Mouse (Mus musculus) cerebellum, postnatal 25 days (tissue): ENCODE measurements around the gene Myh1.

Experiments
- DNase-seq, 2 experiments: peaks; one replicate each; pipeline ENCODE4 v3.0.0; 2021; ENCODE audit warnings: mixed read lengths in 2 of 2

Gene Myh1

DNA sequence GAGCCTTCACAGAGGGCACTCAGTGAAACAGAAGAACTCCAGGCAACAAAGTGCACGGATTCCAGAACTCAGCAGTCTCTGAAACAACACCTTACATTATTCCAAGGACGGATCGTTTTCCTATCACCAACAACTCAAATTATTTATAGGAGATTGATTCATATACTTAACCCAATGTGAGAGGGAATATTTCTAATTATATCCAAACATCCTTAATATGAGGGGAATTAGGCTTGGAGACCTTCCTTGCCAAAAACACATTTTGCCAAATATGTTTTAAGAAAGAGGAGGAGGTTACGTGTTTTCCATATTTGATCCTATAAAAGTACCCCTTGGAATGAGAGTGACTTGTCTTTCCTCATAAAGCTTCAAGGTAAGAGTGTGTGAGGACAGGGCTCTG lies at the start of gene Myh1:
Myh1 (plus strand) TSS at position 301 of the 400 bp plus-strand sequence.
- no peak for DNase-seq

DNA sequence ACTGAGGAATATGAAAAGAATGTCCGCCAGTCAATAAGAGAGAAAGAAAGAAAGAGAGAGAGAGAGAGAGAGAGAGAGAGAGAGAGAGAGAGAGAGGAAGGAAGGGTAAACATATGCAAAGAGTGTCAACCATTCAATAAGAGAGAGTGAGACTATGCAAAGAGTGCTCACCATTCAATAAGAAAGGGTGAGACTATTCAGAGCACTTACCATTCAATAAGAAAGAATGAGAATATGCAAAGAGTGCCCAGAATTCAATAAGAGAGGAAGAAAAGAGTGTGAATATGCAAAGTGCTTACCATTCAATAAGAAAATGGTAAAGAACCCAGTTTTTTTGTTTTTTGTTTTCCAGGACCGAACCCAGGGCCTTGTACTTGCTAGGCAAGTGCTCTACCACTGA lies 49.6 kb upstream of the Myh1 start:
- DNase-seq: no peak

DNA sequence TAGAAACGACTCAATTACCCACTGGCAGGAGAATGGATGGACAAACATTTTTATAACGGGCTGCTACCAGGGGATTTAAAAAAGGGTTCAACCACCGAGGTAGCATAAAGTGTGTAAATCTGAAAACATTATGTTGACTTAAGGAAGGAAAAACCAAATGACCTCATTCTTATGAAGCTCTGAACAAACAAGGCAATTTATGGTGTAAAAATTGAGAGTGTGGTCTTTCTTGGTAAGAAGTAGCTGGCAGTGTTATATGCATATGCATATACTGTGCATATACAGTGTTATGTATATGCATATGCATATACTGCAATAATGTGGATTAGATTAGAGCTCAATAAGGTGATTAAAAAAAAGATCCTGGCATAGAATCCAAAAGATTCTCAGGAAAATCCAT lies 48.7 kb upstream of the Myh1 start:
- no peak for DNase-seq

DNA sequence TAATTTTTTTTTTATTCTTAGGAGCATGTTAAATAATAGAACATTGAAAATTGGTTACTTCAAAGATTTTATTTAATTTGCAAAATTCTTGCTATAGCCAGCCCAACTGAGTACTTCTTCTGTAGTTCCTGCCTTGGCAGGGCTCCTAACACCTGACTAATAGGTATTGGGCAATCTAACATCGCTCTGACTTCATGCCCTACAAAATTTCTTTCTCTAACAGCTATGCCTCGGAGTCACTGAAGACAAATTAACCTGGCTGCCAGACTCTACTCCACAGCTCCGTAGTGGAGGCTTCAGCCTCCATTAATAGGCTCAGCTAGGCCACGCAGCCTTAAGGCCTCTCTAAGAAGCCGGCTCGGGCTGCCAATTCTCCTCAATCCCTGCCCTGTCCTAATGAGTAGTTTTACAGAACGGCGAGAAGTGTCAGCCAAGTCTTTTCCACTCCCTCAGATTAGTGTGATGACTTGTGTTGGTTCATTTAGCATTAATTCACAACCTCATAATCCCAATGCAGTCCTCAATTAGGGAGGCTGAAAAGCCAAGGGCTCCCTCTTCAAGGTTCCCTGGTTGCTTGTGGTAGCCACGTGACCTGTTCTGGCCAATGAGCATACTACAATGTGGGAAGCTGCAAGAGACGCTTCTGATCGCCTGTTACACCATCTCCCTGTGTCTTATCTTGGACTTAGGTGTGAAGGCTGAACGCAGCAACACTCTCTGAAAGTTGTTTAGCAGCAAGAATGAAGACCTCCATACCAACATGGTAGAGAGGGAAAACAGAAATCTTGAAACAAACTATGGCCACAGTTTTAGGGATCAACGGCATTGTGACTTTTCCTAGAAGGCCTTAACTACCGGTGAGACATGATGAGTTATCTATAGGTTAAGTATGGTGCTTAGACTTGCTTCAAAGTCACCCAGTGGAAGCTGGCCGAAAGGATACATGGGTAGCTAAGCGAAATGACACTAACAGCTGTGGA lies 47.9 kb upstream of the Myh1 start:
- DNase-seq: no peak

DNA sequence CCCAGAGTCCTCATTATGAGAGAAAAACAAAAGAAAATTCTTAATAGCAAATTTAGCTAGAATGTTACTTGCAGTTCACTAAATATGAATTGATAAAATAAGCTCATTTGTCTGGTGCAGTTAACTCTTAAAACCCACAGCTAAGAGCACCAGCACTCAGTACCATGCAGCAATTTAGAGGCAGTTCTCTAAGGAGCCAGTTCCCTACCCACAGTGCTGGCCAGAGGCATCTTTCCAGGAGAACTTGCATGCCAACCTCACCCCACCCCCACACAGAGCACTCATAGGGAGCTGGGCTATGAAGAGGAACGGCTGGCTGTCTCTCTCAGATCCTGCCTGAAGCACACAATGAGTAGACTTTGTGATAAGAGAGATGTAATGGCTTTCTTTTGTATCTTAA lies 46.7 kb upstream of the Myh1 start:
- DNase-seq: peak; percentile 29 to 57

DNA sequence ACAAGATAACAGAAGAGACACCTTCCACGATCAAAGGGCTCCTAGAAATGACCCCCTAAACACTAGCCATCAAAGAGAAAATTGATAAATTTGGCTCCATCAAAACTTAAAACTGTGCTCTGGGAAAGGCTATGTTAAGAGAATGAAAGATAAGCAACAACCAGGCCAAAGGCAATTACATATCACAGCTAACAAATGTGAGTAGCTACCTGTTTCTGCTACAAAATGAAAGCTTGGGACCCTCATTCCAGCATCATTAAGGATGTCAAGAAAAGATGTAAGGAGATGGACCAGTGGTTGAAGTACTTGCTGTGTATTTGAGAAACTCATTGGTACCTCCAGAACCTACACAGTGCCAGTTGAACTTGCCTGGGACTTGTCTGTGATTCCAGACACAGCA lies 46.0 kb upstream of the Myh1 start:
- no peak for DNase-seq

DNA sequence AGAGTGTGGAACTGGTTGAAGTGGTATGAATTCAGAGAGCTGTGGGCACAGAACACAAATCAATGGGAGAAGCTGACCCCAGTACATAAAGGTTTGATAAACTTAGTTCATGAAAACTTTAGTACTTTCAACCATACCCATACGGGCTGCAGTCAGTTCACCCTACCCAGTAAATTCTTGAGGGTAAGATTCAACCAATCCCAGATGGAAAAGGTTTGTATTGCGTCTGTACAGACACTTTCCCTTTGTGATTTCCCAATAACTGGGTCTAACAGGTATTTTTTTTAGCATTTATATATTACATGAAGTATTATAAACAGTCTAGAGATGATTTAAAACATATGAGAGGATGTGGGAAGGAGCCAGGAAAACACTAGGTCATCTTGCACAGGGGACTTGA lies 44.2 kb upstream of the Myh1 start:
- DNase-seq: no peak

DNA sequence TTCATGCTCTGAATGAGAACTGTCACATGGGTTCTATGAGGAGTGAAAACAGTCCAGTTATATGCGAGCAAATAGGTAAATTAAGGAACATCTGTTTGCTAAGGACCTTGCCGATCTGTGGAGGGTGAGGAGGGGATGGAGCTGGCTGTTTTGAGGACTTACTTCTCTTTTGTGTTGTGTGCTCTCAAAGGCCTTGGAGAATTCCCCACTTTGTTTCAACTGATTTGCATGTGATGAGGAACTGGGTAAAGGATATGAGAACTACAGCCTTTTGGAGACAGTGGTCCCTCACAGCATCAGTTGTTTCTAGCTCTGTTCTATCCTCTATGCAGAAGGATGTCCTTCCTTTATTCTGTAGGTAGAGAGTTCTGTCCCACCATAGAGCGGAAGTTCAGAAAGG lies 39.7 kb upstream of the Myh1 start:
- DNase-seq: no peak

DNA sequence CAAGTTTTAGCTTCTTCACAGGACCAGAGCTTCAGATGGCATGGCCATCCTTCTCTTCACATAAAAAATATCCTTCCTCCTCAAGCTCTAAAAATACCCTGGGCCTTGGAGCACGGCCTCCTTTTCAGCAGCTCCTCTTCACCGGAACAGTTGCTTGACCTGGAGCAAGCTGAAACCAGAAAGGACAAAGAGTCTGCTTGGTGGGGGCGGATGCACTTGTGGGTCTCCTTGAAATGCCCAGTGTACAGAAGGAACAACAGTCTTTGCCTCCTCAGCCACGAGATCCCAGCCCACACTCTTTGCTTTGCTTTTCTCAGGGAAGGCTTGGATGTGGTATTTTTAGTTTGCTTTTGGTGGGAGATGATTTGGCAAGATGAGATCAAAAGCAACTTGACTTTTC lies 36.2 kb upstream of the Myh1 start:
- no peak for DNase-seq

DNA sequence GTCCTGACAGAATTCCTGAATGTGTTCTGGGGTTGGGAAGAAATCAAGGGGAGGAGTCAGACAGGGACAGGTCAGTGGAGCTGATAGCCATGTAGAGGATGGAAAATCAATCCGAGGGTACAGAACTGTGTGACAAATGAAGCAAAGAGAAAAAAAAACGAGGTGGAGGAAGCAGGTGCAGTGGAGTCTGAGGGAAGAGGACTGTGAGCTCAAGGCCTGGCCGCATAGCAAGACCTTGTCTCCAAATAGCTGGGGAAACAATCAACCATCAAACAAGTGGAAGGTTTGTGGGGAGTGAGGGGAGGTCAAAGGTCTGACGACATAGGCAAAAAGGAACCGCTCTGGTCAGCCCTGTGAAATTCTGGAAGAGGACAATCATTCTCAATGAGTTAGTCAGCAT lies 35.0 kb upstream of the Myh1 start:
- DNase-seq: no peak

DNA sequence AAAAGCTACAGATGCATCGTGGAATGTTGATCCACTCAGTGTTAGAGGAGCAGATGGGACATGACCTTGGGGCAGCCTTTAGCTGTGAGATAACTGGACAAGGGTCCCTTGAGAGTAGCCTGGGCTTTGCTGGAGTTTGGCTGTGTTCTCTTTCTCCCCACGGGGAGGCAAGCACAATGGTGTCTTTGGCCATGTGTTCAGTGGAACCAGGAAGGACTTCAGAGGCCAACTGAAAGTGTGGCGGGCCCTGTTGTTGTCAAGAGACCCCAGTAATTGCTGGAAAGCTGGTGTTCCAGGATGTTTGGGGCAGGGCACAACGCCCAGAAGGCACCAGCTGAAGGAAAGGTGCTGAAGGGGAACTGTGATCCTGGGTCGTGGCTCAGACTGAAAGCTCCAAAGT lies 30.6 kb upstream of the Myh1 start:
- no peak for DNase-seq

DNA sequence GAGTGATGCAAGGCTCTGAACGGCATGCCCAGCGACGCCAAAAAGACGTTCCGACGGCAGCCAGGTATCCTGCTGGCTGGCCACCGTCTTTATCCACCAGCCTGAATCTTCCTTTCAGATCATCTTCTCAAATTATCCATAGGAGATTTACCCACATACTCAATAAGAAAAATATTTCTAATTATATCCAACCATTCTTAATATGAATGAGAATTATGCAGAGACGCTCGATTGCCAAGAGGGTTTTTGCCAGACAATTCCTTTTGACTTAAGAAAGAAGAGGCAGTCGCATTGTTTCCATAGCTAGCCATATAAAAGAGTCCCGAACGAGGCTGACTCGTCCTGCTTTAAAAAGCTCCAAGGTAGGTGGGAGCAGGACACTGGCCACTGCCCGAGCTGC lies 29.1 kb upstream of the Myh1 start, which contains the start of gene Myh2:
Myh2 (plus strand) TSS at position 301 of the 400 bp plus-strand sequence.
- DNase-seq: no peak

DNA sequence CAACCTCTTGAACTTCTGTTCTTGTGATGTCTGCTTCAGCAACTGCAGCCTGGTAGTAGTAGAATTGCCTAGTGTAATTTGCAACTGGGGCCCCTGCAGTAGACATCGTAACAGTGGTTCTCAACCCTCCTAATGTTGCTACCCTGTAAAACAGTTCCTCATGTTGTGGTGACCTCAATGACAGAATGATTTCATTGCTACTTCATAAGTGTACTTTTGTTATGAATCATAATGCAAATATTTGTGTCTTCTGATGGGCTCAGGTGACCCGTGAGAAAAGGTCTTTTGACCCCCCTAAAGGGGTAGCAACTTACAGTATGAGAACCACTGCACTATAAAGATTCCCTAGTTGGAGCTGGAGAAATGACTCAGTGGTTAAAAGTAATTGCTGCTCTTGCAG lies 27.4 kb upstream of the Myh1 start:
- no peak for DNase-seq

DNA sequence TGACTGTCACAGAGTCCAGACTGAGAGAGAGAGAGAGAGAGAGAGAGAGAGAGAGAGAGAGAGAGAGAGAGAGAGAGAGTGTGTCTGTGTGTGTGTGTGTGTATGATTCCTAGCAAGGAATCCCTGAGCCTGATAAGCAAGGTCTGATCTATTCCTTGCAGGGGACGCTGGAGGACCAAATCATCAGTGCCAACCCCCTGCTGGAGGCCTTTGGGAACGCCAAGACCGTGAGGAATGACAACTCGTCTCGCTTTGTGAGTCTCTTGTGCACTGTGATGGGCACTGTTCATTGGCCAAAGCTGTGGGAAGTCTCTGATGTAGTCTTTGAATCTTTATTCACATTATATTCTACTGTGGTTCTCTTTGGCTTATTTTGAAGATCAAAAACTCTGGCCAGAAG lies 23.5 kb upstream of the Myh1 start:
- DNase-seq: peak in 1 of 2 experiments; percentile 15

DNA sequence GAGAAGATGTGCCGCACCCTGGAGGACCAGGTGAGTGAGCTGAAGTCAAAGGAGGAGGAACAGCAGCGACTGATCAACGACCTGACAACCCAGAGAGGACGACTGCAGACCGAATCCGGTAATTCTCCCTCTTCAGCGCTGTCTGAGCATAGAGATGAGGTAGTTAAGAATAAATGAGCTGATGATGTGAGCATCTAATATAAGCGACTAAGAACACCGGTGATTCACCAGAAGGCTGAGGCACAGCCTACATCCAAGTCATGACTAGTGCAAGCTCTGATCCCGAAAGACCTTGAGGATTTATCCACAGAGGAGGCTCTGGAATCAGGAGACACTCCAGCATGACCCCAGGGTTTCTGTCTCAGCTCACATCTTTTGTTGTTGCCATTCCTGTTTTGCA lies 9.5 kb upstream of the Myh1 start:
- DNase-seq: no peak

DNA sequence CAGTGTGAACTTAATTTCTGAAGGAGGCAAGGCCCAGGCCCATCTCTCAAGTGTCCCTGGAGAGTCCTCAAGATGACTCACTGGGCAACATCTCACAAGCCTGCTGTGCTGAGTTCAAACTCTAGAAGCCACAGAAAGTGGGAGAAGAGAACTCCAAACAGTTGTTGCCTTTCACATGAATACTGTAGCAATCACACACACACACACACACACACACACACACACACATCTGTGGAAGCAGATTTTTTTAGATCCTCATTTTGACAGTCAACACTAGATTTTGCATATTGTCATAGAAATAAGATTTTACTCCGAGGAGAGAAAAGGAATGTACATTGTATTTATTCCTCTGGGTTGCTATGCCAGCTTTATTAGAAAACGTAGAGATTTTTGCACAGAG lies 9.0 kb upstream of the Myh1 start:
- DNase-seq: no peak

DNA sequence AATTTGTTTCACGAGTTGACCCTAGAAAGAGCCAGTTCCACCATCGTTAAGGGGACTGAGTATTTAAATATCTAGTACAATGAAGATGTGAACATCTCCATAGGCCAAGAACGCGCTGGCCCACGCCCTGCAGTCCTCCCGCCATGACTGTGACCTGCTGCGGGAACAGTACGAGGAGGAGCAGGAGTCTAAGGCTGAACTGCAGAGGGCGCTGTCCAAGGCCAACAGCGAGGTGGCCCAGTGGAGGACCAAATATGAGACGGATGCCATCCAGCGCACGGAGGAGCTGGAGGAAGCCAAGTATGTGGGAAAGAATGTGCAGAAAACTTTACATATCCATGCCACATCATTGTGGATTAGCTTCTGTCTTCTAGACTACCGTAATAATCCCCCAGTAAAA lies 8.4 kb upstream of the Myh1 start:
- DNase-seq: no peak

DNA sequence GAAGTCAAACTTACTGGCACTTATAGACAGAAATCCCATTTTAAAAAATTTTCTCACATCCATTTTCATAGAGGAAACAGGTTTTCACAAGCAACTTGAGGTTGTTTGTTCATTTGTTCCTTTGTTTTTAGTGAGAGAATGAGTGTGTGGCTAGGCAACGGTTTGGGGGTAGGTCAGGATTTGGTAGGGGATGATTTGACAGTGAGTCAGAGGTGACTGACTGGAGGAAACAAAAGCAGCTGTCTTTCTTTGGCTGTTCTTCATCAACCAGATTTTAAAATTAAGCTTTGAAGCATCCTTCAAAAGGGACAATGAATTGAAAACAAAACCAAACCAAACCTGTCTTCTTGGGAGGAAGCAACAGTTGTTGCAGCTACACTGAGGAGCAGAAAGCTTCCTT lies 531 bp upstream of the Myh1 start:
- no peak for DNase-seq

DNA sequence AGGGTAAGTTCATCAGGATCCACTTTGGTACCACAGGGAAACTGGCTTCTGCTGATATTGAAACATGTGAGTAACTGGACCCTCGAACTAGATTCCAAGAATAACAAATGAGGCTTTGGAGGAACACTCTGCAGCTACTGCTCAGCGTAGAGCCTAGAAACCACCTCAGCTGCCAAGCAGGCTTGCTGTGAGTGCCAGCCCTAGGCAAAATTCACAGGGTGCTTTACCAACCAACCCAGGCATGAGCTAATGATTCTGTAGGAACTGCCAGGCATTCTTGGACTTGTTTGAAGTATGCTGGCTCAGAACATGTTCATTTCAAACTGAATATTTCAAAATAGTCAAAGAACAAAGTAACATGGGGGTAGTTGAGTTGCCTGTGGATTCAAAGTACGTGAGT lies 4.9 kb downstream of the Myh1 start:
- DNase-seq: no peak

DNA sequence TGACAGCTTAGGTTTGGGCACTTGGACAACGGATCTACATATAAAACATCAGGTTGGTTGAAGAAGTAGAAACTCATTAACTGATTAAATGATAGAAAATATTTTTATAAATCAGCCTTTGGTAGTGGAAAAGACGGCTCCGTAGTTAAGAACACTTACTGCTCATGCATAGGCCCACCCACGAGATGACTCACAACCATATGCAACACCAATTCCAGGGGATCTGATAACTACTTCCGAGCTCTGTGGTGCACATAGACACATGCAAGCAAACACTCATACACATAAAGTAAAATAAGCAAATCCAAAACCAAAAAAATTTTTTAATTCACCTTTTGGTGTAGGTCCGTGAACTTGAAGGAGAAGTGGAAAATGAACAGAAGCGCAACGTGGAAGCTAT lies 22.0 kb downstream of the Myh1 start:
- DNase-seq: no peak

DNA sequence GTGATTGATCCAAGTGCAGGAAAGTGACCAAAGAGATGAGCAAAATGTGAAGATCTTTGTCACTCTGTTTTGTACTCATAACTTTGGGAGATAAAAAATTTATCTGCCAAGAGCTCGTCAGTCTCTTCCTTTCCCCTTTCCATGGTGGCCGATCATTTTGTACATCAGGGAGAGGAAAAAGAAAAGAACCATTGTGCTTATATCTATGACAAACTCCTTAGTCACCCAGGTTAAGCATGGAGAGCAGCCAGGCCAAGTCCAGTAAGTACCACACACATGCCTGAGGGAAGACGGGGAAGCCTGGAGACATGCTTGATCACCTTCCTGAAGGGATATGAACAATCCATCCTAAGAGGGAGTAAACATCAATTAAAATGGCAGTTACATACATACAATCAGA lies 24.6 kb downstream of the Myh1 start:
- no peak for DNase-seq

DNA sequence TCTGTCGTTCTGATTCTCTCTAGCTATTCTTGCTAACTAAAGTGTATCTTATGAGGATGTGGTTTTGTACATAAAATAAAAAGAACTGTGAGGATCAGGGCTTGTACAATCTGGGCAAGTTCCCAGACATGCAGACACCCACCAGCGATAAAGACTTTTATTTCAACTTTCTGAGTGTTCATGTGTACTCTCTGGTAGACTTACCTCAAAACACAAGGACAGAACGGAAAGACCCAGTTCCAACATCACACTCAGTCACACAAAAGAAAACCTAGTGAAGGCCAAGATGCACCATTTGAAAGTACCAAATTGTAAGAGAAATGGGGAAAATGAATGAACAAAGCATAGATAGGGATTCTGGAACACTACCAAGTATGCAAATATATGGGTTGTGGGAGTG lies 28.9 kb downstream of the Myh1 start:
- no peak for DNase-seq

DNA sequence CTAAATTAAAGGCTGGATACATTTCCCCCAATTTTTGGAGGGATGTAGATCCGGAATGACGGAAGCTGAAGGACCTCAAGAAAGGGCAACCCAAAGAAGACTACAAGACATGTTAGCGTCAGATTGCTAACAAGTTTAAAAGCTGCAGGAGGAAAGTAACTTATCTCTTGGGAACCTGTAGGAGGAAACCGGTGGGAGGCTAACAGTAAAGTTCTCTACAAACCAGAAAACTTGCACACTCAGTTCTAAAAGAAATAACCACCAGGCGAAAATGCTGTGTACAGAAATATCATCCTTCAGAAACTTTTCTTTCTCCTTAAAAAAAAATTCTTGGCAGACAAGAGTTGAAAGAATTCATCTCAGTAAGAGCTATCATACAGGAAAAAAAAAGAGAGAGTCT lies 29.3 kb downstream of the Myh1 start:
- DNase-seq: no peak

DNA sequence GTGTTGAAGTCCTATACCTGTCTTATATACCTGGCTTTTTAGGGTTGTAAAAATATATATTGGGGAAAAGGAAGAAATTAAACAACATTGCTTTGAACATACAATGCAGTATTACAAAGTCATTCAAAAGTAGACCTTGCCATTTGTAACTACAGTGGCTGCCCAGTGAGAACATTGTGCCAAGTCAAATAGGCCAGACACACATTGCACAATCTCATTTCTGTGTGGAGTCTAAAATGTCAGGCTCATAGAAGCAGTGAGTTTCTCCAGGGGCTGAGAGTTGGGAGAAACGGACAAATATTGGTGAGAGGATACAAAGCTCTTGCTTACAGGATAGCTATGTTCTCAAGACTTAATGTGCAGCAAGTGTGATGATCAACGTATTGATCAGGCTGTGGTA lies 30.1 kb downstream of the Myh1 start:
- DNase-seq: no peak
